Mouse (Mus musculus) C2C12 (cell line): Measurements from ENCODE around the gene Cdc123.

Experiments
- CEBPB ChIP-seq: IDR thresholded peaks from one replicate; pipeline ENCODE4 v1.6.1; 2011; ENCODE audit warnings: low read depth, mild to moderate bottlenecking, control low read depth, moderate library complexity
- CTCF ChIP-seq: IDR thresholded peaks from one replicate; pipeline ENCODE4 v1.5.1; 2011; ENCODE audit not compliant: control insufficient read depth, insufficient read depth, insufficient read length
- FOSL1 ChIP-seq: IDR thresholded peaks from one replicate; pipeline ENCODE4 v1.8.0; 2011; ENCODE audit warnings: mild to moderate bottlenecking, low read length; ENCODE audit not compliant: poor library complexity, insufficient read depth, severe bottlenecking
- MAX ChIP-seq: IDR thresholded peaks from one replicate; pipeline ENCODE4 v1.6.1; 2011; ENCODE audit warnings: mild to moderate bottlenecking, control low read depth
- USF1 ChIP-seq: IDR thresholded peaks from one replicate; pipeline ENCODE4 v1.6.1; 2011; ENCODE audit warnings: low read depth, mild to moderate bottlenecking, control low read depth, moderate library complexity

GRCm38 (mm10) chr2:5821264-5821663 is 23.7 kb downstream of the Cdc123 start:
- TF ChIP-seq FOSL1 (no peak), CTCF (no peak), USF1 (no peak), CEBPB (no peak), MAX (no peak)
